Mouse (Mus musculus) heart, adult 2 months (tissue): ENCODE data around the gene Bricd5.

Source experiments
- EP300 ChIP-seq: fragments of 200-500 bp; IDR thresholded peaks from 2 replicates; pipeline ENCODE4 v1.6.1; 2011; ENCODE audit warnings: low read depth, low read length, control low read depth; ENCODE audit not compliant: insufficient read depth
- POLR2A ChIP-seq: fragments of 200-500 bp; IDR thresholded peaks from 2 replicates; pipeline ENCODE4 v1.6.1; 2011; ENCODE audit warnings: mild to moderate bottlenecking, low read depth, low read length, control low read depth; ENCODE audit not compliant: insufficient read depth

- TF ChIP-seq EP300 = no peak
- TF ChIP-seq POLR2A = no peak
Observed at GRCm38 (mm10) chr17:24483495-24483894, 9.8 kb downstream of the Bricd5 start.
